Mouse (Mus musculus) hindbrain, postnatal 0 days (tissue): ENCODE measurements around the gene 4930404H24Rik. TPM values are rescaled to one million over a fixed set of nuclear protein-coding genes. Genes with fewer than 3 reads are reported as not detected.

ENCODE experiments used
- ATAC-seq: fragments of 200-750 bp; cut with Nextera tagmentation; 2 replicates; pipeline ENCODE4 v1.8.0; 2017; ENCODE audit warnings: mild to moderate bottlenecking, moderate TSS enrichment, moderate library complexity
- DNase-seq: peaks from one replicate; pipeline ENCODE4 v3.0.0-alpha.2; 2015; ENCODE audit warnings: low spot score
- H3K27ac ChIP-seq: fragments of 300-500 bp; sonication (generic); 2 replicates; pipeline ENCODE4 v1.5.1; 2014; ENCODE audit warnings: mild to moderate bottlenecking
- H3K27me3 ChIP-seq: fragments of 300-500 bp; sonication (generic); 2 replicates; pipeline ENCODE4 v1.6.1; 2014; ENCODE audit warnings: low read length, mixed read lengths; ENCODE audit not compliant: insufficient read depth
- H3K36me3 ChIP-seq: fragments of 300-500 bp; sonication (generic); 2 replicates; pipeline ENCODE4 v1.6.1; 2014; ENCODE audit warnings: low read length, mixed read lengths; ENCODE audit not compliant: insufficient read depth
- H3K4me1 ChIP-seq: fragments of 300-500 bp; sonication (generic); 2 replicates; pipeline ENCODE4 v1.6.1; 2014; ENCODE audit warnings: antibody characterized with exemption, low read length, mixed read lengths; ENCODE audit not compliant: insufficient read depth
- H3K4me2 ChIP-seq: fragments of 300-500 bp; sonication (generic); 2 replicates; pipeline ENCODE4 v1.6.1; 2014; ENCODE audit warnings: low read depth, mild to moderate bottlenecking, low read length, moderate library complexity, mixed read lengths
- H3K4me3 ChIP-seq: fragments of 300-500 bp; sonication (generic); 2 replicates; pipeline ENCODE4 v1.5.1; 2014; ENCODE audit warnings: low read length
- H3K9ac ChIP-seq: fragments of 300-500 bp; sonication (generic); replicated peaks from 2 replicates; pipeline ENCODE4 v1.6.1; 2014; ENCODE audit warnings: mild to moderate bottlenecking, low read length, moderate library complexity, mixed read lengths
- H3K9me3 ChIP-seq: fragments of 300-500 bp; sonication (generic); 2 replicates; pipeline ENCODE4 v1.6.1; 2016; ENCODE audit warnings: low read length, mixed read lengths
- CTCF ChIP-seq: IDR thresholded peaks from 2 replicates; pipeline ENCODE4 v1.5.1; 2016; ENCODE audit warnings: antibody characterized with exemption, control low read depth, low read depth
- WGBS: fragments of 180-500 bp; shearing (Covaris S2); extraction: QIAGEN DNeasy Blood & Tissue Kit; methylation state at CpG from one replicate; pipeline ENCODE4 v1.1.7; 2014; 5-methylcytosine and 5-hydroxymethylcytosine counted together
- polyA plus RNA-seq: library from polyadenylated mRNA; unstranded; fragments of >200 nt; fragmentation: Nextera tagmentation; extraction: Ambion mirVana; gene quantifications from 2 replicates; pipeline ENCODE4 v1.2.1, GENCODE M21; 2015
- total RNA-seq: library from RNA; depleted of rRNA; stranded (reverse); fragments of >200 nt; gene quantifications from 2 replicates; pipeline ENCODE4 v1.2.3, GENCODE M21; 2014

The 4930404H24Rik gene
- total and polyA plus RNA-seq, 2 experiments from 2014 or later = not detected

DNA sequence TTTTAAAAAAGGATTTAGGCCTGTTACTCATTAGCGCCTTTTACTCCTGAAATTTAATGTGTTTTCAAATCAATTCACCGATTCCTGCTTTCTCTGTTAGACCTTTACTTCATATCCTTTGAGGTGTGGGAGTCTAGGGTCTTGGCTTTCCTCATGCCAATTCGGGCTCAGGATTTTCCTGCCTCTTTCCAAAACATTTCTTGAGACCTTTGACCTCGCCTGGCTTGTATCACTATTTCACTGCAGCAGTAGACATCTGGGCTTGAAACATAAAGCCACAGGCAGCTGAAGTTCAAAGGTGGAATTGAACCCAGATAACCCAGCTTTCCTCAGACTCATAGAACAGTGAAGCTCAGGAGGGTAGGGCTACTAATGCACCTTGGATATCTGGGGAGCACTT lies 46.1 kb upstream of the 4930404H24Rik start:
- H3K9me3 ChIP-seq = no peaks in the 10 kb centered on the region
- H3K27me3 ChIP-seq = no peaks in the 10 kb centered on the region
- WGBS = 25% methylated on average over 4 of the region's 4 CpGs
- no peak for ATAC-seq
- no peak overlapping the region for H3K4me2 ChIP-seq
- no peak overlapping the region for H3K27ac ChIP-seq
- H3K36me3 ChIP-seq = no peaks in the 10 kb centered on the region
- no peak overlapping the region for H3K4me3 ChIP-seq
- H3K9ac ChIP-seq = no peak overlapping the region
- DNase-seq = no peak
- peaks cover 11% of the 10 kb centered on the region for H3K4me1 ChIP-seq
- TF ChIP-seq CTCF = no peak

DNA sequence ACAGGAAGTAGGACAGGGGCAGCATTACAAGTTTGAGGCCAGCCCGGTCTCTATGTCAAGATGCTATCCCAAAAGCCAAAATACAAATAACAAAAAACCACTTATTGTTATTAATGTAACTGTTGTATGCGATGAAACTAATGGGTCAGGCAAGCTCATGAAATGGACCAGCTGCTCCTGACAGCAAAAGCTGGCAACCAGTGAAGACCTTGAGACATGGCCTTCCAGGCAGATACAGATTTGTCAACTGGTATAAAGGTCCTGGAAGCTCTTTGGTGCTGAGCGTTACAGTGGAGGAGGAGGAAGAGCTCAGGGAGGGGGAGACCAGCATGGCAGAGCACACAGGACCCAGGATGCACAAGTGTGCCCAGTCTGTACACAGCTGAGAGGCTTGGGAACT lies 44.9 kb upstream of the 4930404H24Rik start:
- H3K4me3 ChIP-seq = no peak overlapping the region
- peaks cover 3% of the 10 kb centered on the region for H3K4me1 ChIP-seq
- H3K4me2 ChIP-seq = no peak overlapping the region
- no peak for ATAC-seq
- H3K9ac ChIP-seq = no peak overlapping the region
- 89% methylated on average over 3 of the region's 3 CpGs for WGBS
- no peaks in the 10 kb centered on the region for H3K27me3 ChIP-seq
- H3K27ac ChIP-seq = no peak overlapping the region
- H3K36me3 ChIP-seq = no peaks in the 10 kb centered on the region
- H3K9me3 ChIP-seq = no peaks in the 10 kb centered on the region
- DNase-seq = no peak
- TF ChIP-seq CTCF = no peak

DNA sequence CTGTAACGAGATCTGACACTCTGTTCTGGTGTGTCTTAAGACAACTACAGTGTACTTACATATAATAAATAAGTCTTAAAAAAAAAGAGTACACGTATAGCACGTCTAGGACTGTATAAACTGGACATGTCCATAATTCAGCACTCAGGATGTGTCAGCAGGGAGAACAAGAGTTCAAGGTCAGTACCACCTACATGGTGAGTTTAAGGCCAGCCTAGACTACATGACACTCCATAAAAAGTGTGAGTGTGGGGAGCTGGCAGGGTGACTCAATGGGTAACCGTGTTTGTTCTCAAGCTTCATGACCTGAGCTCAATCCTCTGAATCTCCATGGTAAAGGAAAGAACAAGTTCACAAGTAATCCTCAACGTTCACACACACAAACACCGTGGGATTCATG lies 44.1 kb upstream of the 4930404H24Rik start:
- no peaks in the 10 kb centered on the region for H3K27me3 ChIP-seq
- H3K4me3 ChIP-seq = no peak overlapping the region
- no peak overlapping the region for H3K27ac ChIP-seq
- WGBS = 82% methylated on average over 6 of the region's 6 CpGs
- no peak overlapping the region for H3K9ac ChIP-seq
- H3K36me3 ChIP-seq = no peaks in the 10 kb centered on the region
- no peak for ATAC-seq
- H3K9me3 ChIP-seq = no peaks in the 10 kb centered on the region
- no peak for DNase-seq
- TF ChIP-seq CTCF = no peak
- no peak overlapping the region for H3K4me2 ChIP-seq
- H3K4me1 ChIP-seq = no peaks in the 10 kb centered on the region

DNA sequence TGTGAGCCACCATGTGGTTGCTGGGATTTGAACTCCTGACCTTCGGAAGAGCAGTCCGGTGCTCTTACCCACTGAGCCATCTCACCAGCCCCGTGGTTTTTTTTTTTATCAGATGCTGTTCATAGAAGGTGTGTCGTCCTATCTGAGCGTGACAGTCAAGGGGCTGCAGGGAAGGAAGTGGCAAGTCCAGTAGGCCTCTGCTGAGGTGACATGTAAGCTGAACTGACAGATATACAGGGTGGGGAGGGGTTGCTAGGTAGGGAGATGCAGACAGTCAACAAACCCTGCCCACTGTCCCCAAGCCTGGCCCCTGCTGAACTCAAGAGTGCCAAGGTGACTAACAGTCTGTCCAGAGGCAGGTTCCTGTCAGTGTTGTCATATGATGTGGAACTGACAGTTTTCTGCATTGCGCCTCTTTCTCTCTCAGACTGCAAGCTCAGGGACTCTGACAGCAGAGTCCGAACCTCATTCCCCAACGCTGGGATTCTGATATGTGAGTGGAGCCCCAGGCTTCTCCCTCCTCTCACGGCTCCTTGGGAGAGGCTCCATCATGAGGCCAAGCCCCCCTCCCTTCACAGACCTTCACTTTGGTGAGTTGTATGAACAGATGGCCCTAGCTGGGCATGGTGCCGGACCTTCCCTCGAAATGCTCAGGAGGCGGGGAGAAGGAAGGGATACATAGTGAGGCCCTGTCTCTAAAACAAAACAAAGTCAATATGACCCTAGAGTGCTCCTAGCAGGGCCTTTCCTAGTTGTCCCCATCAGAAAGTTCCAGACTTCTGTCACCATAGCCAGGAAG lies 38.4 kb upstream of the 4930404H24Rik start:
- Histone ChIP-seq H3K4me3 (no peak overlapping the region), H3K27me3 (no peaks in the 10 kb centered on the region), H3K4me2 (no peak overlapping the region), H3K4me1 (peaks cover 4% of the 10 kb centered on the region; the same call in 1 of the 2 replicates), H3K36me3 (no peaks in the 10 kb centered on the region), H3K9ac (0 out of 2 replicates have a peak overlapping the region, but pooled peaks have one; percentile 9), H3K27ac (0 out of 2 replicates have a peak overlapping the region, but pooled peaks have one; percentile 7), H3K9me3 (no peaks in the 10 kb centered on the region)
- TF ChIP-seq CTCF = no peak
- 66% methylated on average over 12 of the region's 12 CpGs for WGBS
- DNase-seq = peak; percentile 65
- ATAC-seq = peak; percentile 43

DNA sequence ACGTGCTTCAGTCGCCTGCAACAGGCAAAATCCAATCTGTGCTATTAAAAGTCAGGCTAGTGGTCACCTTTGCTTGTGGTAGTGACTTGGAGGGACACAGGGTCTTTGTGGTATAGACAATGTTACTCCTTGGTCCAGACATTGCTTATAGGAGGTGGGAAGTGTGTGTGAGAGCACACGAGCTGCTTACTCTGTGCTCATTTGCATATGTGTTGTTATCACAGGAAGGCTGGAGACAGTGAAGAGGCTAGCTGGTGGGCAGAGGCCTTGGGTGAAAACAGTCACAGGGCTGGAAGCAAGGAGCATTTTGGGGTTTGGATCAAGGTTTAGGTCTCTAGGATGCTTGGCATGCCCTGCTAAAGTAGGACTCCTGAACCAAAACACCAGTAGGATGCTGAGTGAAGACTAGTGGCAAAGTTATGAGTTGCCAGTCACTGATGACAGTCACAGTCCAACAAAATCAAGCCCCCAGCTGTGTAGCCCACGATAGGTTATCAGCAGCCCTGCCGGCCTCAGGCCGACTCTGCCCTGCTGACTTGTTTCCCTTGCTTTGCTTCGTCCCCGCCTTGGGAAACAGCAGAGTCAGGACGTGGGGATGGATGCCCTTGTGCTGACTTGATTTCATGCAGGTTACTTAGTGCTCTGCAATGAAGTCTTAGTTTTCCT lies 37.6 kb upstream of the 4930404H24Rik start:
- no peak overlapping the region for H3K9ac ChIP-seq
- DNase-seq (no peak), ATAC-seq (no peak)
- no peaks in the 10 kb centered on the region for H3K27me3 ChIP-seq
- no peaks in the 10 kb centered on the region for H3K36me3 ChIP-seq
- WGBS = 57% methylated on average over 9 of the region's 9 CpGs
- H3K4me2 ChIP-seq = no peak overlapping the region
- no peaks in the 10 kb centered on the region for H3K9me3 ChIP-seq
- 0 out of 2 replicates have a peak overlapping the region, but pooled peaks have one; percentile 7 for H3K27ac ChIP-seq
- TF ChIP-seq CTCF = no peak
- H3K4me3 ChIP-seq = no peak overlapping the region
- H3K4me1 ChIP-seq = peaks cover 4% of the 10 kb centered on the region; the same call in 1 of the 2 replicates

DNA sequence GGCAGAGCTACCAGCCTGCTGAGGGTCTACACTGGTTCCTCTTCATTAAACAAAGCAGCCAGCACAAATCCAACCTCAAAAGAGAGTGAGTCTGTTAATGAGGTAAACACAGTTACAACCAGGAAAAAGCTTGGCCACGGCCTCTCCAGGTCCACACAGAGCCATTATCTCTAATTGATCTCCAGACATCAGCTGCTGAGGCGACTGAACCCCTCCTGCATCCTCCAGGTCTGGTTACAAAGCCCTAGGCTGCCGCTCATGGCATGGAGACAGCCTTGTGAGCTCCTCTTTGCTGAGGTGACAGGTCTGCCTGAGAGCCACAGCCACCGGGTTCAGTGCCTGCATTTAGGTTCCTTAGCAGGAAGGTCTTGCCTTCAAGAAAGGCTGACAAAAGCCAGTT lies 35.1 kb upstream of the 4930404H24Rik start:
- Histone ChIP-seq H3K4me2 (no peak overlapping the region), H3K9me3 (no peaks in the 10 kb centered on the region), H3K36me3 (no peaks in the 10 kb centered on the region), H3K4me1 (peaks cover 4% of the 10 kb centered on the region; the same call in 1 of the 2 replicates), H3K27ac (peak overlapping the region; percentile 46; the same call in 1 of the 2 replicates), H3K27me3 (no peaks in the 10 kb centered on the region), H3K4me3 (no peak overlapping the region), H3K9ac (no peak overlapping the region)
- ATAC-seq = no peak
- DNase-seq = no peak
- TF ChIP-seq CTCF = no peak
- WGBS = 37% methylated on average over 4 of the region's 4 CpGs
